Mouse (Mus musculus) heart, postnatal 25 days (tissue): ENCODE measurements around the gene Atad5. TPM values are rescaled to one million over a fixed set of nuclear protein-coding genes. Genes with fewer than 3 reads are reported as not detected.
"Not testable (repeated sequence)": the region's sequence is repeated elsewhere in the genome, so short reads cannot be mapped to it uniquely, and the experiment has no call there.

ENCODE experiments used
- DNase-seq: peaks from one replicate; pipeline ENCODE4 v3.0.0; 2022; ENCODE audit warnings: low spot score
- intact Hi-C: fragments of 180-260 bp; cut with DNase I; formaldehyde crosslinking; loops from one replicate; pipeline ENCODE4 v1.15.1; 2025
- total RNA-seq, 2 experiments: library from RNA; stranded (reverse); gene quantifications; 2 replicates each; pipeline ENCODE4 v1.2.3; 2021

Gene Atad5
- total RNA-seq, 2 experiments from 2014 or later = 0.86 to 0.89 TPM

GRCm38 (mm10) chr11:80170351-80170750 lies 81.2 kb downstream of the Atad5 start:
- intact Hi-C loops = no loop called here
- DNase-seq = no peak

DNA sequence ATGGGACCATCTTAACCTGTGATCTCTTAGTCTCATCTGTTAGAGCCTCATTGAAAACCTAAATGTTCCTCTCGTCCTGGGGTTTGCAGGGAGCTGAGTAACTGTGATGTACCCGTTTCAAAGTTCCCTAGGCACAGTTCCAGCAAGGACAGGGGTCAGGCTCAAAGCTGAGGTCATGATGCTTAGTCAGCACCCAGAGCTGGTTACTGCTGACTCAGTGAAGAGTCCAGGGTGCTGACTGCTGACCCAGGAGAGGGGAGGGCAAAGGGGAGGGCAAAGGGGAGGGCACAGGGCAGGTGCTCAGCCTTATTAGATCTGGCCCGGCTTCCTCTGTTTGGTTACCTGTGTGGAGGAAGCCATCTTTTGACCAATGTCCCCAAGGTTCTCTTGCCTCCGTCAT lies 82.7 kb downstream of the Atad5 start:
- intact Hi-C loops = no loop called here
- no peak for DNase-seq

DNA sequence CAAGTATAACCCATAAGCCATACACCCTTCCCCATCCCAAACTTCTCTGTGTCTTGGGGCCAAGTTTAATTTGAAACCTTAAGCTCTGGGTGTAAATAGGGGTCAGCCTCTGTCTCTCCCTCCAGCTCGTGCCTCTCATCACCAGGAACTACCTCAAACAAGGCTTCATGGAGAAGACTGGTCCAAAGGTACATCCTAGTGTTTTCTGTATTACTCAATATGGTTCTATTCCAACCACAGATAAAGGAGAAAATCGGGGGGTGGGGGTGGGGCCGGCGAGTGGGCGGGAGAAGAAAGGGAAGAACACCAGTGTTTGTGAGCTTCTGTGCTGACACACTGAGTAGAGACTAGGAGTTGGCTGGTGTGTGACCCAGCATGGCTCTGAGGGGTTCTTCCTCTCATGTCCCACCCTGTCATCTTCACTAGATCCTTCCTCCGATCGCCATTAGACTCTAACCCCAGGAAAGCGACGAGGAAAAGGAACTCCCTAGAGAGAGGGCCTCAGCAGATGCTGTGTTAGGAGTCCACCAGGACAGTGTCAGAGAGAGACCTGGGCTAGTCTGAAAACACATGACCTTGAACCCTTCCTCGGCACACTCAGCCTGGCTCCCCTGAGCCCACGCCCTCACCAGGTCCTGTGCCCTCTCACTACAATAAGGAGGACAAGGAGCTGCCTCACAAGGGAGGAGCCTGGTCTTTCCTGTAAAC lies 84.9 kb downstream of the Atad5 start:
- intact Hi-C loops = no loop called here
- DNase-seq = no peak

DNA sequence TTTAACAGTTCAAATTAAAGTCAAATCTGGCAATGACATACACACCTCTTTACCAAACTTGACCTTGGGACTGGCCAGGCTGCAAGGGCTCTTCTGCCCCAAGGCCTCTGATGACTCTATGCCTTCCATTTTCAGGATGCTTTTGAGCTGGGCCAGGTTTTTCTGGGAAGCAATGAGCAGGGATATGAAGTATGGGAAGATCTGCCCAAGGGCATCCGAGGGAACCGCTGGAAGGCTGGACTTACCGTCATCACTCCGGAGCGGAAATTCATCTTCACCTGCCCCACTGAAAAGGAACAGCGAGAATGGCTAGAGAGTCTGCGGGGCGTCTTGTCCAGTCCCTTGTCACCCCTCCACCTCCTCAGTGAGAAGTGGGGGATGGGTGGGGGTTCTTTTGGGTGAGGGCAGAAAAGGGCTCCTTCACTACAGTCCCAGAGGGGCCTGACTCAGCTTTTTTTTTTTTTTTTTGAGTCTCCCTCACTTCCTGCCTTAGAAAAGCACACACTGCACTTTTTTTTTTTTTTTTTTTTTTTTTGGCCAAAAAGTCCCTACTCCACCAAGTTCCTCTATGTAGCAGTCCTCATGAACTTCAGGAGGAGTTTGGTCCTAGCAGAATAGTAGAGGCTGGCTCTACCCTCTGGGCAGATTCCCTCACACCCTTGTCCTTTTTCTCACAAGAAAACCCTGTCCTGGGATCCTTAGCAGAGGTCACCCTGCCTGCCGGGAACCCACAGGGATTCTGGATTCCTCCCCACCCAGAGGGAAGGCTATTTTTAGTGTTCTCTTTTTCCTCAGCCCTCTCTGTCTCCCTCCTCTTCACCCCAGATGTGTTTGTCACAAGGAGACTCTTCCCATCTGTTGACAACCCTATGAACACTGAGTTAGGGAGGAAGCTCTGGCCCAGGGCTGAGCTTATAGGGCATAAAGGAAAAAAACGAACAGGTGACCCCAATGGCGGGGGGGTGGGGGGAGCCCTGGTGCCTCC lies 88.0 kb downstream of the Atad5 start:
- no peak for DNase-seq

GRCm38 (mm10) chr11:80178316-80178715 lies 89.1 kb downstream of the Atad5 start:
- intact Hi-C loops = no loop called here
- no peak for DNase-seq

More for the DNA sequence above, 88.0 kb downstream of the Atad5 start:
- intact Hi-C loops = no loop called here

- no peak for DNase-seq
- intact Hi-C loops = loop anchor here (5.0 kb wide), 2 partner anchors 39 to 94 kb away; partner anchors contain the start of genes Atad5 and Tefm
These were observed 92.0 kb downstream of the Atad5 start for GRCm38 (mm10) chr11:80181021-80181749.

GRCm38 (mm10) chr11:80183054-80183704 lies 94.0 kb downstream of the Atad5 start:
- not testable (repeated sequence) for DNase-seq
- intact Hi-C loops = loop anchor here (5.0 kb wide), 2 partner anchors 41 to 96 kb away; partner anchors contain the start of genes Atad5 and Tefm

DNA sequence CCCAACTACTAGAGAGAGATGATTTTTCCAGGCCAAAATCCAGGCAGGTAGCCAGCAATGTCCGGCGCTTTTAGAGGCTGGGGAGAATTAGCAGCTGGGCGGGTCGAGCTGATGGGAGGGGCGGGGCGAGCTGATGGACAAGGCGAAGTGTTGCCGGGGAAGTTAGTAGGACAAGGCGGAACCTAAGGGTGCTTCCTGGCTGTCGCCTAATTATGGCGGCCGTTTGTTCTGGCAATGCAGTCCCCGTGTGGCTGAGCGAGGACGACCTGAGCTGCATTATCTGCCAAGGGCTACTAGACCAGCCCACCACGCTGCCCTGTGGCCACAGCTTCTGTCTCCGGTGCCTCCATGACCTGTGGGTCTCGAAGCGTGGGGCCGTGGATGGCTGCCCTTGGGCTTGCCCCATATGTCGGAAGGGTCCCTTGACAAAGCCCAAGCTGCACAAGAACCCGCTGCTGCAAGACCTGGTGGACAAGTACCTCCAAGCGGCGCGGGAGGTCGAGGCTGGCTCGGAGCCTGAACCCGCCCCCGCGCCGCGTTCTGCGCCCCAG lies 94.6 kb downstream of the Atad5 start, which contains the start of gene Rnf135:
Gene Rnf135 (plus strand): TSS at position 147 of the 551 bp plus-strand sequence.
- intact Hi-C loops = loop anchor here (2.0 to 5.0 kb wide), 4 partner anchors 25 to 96 kb away; partner anchors contain the start of genes Adap2, Atad5, Rhot1 and Tefm

GRCm38 (mm10) chr11:80184531-80185071 lies 95.4 kb downstream of the Atad5 start:
- no peak for DNase-seq
- intact Hi-C loops = loop anchor here (2.0 to 5.0 kb wide), 4 partner anchors 24 to 97 kb away; partner anchors contain the start of genes Adap2, Atad5, Rhot1 and Tefm

More for the DNA sequence above, 94.6 kb downstream of the Atad5 start, which contains the start of gene Rnf135:
- DNase-seq = peak; percentile 91

Other genes starting within 250 kb of the Atad5 start
- gene Utp6, start 127.0 kb upstream of the Atad5 start, total RNA-seq = 10 to 100 TPM; 20.9 to 23.2 TPM
- 10 to 100 TPM; 24.9 to 27.2 TPM for gene Suz12, start 96.3 kb upstream of the Atad5 start, total RNA-seq
- 10 to 100 TPM; 13.5 to 14.3 TPM for gene Crlf3, start 8.4 kb upstream of the Atad5 start, total RNA-seq
- gene Tefm, start 52.8 kb downstream of the Atad5 start, total RNA-seq = 10 to 100 TPM; 25.8 to 29.7 TPM
- gene Adap2, start 64.7 kb downstream of the Atad5 start, total RNA-seq = 10 to 100 TPM; 10.3 to 15.1 TPM
- 1 to 10 TPM; 5.8 to 6.0 TPM for gene Rnf135, start 94.5 kb downstream of the Atad5 start, total RNA-seq
- 10 to 100 TPM; 62.4 to 68.1 TPM for gene Rhot1, start 119.6 kb downstream of the Atad5 start, total RNA-seq
- gene Rhbdl3, start 211.5 kb downstream of the Atad5 start, total RNA-seq = 1 to 10 TPM; 7.0 to 7.5 TPM